Mouse (Mus musculus) lung, postnatal 0 days (tissue): Measurements from ENCODE around the gene Slc25a20.

Source experiments
- CTCF ChIP-seq: IDR thresholded peaks from 2 replicates; pipeline ENCODE4 v1.5.1; 2016; ENCODE audit warnings: antibody characterized with exemption, mild to moderate bottlenecking
- EP300 ChIP-seq: IDR thresholded peaks from 2 replicates; pipeline ENCODE4 v1.6.1; 2016; ENCODE audit warnings: antibody characterized with exemption, mild to moderate bottlenecking, control low read depth

DNA sequence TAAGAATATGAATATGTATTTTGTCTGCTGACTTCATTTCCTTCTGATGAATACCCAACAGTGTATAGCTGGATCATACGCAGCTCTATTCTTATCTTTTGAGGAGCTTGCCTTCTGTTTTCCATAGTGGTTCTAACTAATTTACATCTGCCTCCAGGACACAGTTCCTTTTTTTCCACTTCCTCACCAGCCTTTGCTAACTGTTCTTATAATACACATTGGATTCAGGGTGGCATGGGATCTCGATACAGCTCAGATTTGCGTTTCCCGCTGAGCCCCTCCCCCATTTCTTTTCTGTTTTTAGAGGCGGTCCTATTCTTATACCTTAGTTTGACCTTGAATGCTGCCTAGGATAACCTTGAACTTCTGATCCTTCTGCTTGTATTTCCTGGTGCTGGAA lies 64.2 kb downstream of the Slc25a20 start:
- no peak for TF ChIP-seq CTCF
- no peak for TF ChIP-seq EP300
